Mouse (Mus musculus) CD4-positive, CD25-positive, alpha-beta regulatory T cell, adult 2 months (primary cell): ENCODE results near the gene Usp5.

ENCODE experiments used
- DNase-seq: peaks from one replicate; pipeline ENCODE4 v3.0.0-alpha.2; 2012; ENCODE audit warnings: low read depth, low spot score

Usp5 gene

DNA sequence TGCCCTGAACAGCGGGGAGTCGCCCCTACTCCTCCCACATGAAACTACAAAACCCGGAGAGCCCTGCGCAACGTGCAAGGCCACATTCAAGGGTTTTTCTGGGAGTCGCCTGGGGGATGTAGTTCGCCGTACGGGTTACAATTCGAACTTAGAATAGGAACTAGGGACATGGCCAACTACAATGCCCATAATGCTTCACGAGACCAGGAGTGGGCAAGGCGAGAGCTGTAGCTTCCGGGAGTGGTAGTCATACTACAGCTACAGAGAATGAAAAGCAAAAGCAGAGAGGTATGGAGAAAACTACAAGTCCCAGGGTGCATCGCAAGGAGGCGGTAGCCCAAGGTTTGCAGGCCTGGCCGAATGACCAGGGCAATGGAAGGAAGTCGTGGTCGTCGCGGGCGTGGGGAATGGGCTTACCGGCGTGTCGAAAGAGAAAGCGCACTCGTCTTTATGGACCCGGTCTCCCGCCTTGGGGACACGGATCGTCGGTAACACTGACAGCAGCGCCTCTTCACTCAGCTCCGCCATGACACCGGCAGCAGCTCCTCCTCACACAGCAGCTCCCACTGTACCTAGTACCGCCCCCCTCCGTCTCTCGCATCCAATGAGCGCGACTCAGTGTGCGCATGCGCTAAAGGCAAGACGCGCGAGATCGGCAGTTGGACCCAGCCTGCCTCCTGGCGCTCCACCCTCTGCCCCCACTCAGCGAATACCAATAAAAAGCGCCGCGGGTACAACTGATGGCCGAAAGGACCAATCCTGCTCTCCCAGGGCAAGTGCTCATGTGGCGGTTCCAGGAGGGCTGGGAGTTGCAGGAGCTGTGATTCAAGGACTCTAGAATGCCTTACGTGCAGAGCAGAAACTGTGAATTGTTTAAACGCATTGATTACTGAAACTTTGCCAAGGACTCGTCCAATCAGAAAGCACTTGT, at the start of gene Usp5, which contains the start of gene Cdca3:
Gene Usp5 (minus strand): TSS at position 617 of the 931 bp plus-strand sequence.
Gene Cdca3 (plus strand): TSS at position 680 of the 931 bp plus-strand sequence.
- DNase-seq, result peak; percentile 99

- no peak for DNase-seq
These were observed 45.1 kb upstream of the Usp5 start for GRCm38 (mm10) chr6:124874348-124874747.

DNA sequence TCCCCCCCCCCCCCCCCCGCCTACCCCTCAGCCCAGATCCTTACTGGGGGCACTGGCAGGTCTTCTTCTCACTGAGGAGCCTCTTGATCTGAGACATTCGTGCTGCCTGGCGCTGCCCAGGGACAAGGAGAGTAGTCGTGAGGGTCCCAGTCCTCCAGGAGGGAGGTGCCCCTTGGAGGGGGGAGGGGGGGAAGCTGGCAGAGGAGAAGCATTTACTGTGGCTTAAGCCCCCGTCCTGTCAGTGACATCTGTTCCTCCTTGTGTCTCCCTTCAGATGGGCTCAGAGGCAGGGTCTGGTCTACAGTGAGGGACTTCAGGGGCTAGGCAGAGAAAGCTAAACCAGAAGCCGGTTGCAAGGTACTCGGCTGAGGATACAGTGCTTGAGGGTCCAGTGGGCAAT, 37.3 kb upstream of the Usp5 start:
- no peak for DNase-seq

DNA sequence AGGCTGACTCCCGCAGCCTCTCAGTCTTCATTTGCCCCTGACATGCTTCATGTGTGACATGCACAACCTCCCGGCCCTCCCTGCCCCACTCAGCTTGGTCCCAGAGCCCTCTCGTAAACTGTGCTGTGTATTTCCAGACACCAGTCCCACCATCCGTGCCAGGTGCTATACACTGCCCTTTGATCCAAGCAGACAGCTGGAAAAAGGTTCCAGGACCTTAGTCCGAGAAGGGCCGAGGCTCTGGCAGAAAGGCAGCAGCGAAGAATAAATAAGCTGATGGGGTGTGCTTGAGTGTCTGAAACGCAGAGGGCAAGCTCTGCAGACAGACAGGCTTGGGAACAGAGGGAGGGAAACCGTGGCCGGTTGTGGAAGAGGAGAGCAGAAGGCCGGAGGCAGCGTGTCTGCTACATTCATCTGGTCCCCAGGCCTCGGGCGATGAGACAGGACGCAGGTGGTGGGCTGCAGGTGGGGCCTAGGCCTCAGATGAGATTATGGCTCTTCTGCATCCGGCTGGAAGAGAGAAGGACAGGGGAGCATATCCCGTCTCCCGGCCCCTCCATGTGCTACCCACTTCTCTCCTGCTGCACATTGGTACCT, 36.6 kb upstream of the Usp5 start:
- DNase-seq, result no peak

DNA sequence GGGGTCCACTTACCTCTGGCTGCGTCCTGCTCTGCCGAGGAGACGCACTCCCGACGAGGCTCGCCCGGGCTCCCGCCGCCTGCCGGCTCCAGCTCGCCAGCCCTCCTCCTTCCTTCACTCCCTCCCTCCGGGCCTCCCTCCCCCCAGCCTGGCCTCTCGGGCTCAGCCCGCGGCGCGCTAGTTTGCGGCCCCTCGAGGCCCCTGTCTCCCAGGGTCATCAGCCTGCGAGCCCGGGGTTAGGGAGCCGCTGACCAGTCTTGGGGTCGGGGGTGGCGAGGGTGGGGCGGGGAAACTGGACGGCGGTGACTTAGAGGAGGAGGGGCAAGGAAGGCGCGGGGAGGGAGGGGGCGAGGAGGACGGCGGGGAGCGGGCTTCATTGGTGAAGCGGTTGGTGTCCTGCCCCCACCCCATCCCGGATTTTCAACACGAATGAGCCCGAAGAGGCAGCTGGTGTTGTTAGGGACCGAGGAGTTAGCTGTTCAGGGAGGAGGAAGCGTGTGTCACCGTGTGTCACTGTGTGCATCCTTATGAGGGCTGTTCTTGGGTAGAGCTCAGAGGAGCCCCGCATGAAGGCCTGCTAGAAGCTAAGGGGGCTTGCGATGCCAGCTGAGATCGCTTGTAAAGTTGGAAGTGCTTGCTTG, 34.5 kb upstream of the Usp5 start, which contains the start of gene Gpr162:
Gene Gpr162 (minus strand): TSS at position 326 of the 641 bp plus-strand sequence.
- peak; percentile 72 for DNase-seq

DNA sequence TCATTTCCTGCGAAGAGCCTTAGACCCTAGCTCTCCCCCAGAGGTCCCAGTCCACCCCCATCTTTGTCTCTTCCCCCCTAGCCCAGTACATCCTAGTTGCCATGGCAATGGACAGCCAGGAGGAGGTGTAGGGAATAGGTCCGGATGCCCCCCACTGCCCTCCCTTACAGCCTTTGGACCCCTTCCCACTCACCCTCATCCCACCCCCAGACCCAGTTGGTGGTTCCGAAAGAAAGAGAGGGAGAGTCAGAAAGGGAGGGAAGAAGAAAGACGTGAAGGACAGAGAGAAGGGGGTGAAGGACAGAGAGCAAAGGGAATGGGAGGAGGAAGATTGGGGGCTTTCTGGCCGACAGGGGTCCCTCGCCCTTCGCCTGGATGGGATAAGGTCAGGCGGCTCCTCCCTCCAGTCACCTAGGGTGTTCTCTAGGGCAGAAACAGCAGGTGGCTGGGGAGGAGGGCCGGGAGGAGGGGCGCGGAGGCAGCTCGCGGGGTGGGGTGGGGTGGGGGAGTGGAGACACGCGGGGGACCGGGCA, 33.9 kb upstream of the Usp5 start:
- no peak for DNase-seq

DNA sequence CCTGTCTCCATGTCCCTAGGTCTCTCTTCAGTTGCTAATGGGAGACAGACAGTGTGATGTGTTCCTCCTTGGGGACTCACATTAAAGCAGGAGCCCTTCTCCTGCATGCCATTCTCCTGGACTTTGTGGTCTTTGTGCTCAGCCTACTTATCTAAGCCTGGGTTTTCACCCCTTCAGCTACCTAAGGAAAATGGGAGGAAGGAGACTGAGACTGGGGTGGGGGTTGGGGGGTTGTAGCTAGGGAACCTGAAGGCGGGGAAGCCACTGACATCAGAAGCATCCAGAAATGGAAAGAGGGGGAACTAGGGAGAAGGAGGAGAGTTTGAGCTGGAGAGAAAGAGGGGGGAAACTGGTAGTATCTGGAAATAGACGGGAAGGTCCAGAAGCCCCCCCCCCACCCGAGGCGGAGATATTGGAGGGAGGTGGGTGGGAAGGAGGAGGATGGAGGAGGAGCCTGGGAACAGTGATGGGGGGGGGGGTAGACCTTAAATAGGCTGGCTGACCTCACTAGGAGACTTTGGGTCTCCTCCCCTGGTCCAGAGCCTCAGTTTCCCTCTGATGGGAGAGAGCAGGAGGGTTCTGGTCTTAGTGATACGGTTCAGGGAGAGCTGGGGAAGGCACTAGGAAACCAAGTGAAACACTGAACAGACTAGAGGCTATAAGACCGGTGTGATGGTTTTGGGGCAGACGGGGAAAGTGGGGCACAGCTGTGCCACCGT, 33.3 kb upstream of the Usp5 start:
- DNase-seq, result no peak

- DNase-seq, result no peak
These were observed 32.5 kb upstream of the Usp5 start for GRCm38 (mm10) chr6:124861802-124862201.

- DNase-seq, result no peak
These were observed 32.0 kb upstream of the Usp5 start for GRCm38 (mm10) chr6:124861266-124861665.

DNA sequence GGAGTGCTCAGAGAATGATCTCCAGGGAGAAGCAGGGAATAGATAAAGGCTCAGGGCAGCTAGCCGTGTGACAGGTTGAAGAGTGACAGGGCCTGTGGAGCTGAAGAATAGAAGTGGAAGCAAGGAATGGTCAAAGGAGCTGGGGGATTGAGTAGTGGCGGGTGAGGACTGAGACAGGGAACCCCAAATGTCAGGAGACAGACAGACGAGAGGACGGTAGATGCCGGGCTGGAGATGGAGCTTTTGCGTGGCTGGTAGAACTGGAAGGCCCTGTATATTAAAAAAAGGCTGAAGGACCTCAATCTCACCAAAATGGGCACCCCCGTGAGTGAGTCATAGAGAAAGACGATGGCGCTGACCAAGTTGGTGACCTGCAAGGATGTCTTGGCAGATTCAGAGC, 31.2 kb upstream of the Usp5 start:
- no peak for DNase-seq

- DNase-seq, result peak; percentile 90
These were observed 30.4 kb upstream of the Usp5 start for GRCm38 (mm10) chr6:124859725-124860124.

GRCm38 (mm10) chr6:124858561-124859318, 29.5 kb upstream of the Usp5 start:
- no peak for DNase-seq

- DNase-seq, result no peak
These were observed 28.7 kb upstream of the Usp5 start for GRCm38 (mm10) chr6:124857840-124858530.

GRCm38 (mm10) chr6:124856916-124857839, 27.9 kb upstream of the Usp5 start, which contains the start of gene P3h3:
Gene P3h3 (minus strand): TSS chr6:124857752.
- peak; percentile 85 for DNase-seq

GRCm38 (mm10) chr6:124856321-124856720, 27.0 kb upstream of the Usp5 start:
- DNase-seq, result no peak

- DNase-seq, result no peak
These were observed 25.4 kb upstream of the Usp5 start for GRCm38 (mm10) chr6:124854647-124855046.

- DNase-seq, result no peak
These were observed 21.3 kb upstream of the Usp5 start for GRCm38 (mm10) chr6:124850535-124850934.

DNA sequence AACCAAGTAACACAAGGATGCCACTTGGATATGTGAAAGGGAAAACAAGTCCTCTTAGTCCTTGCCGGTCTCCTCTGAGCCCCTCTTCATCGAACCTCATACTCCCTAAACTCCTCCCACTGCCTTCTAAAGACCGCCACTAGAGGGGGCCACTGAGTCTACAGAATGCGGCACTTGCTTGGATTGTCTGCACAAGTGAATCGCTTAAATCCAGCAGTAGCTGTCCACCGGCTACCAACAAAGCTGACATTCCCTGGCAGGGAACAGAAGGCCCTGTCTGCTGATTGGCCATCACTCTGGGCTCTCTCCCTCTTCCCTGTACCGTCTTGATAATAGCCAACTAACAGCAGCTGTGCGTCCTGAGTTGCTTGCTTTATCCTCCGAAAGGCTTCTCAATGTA, 18.0 kb upstream of the Usp5 start:
- DNase-seq, result peak; percentile 92
